In genomic region chr11:20470396-20470795, GRCm38 (mm10) we compare ENCODE assay signal across 16 mouse cellular contexts.
"Had no signal": no experiment of that assay in that cellular context is flagged by ENCODE, and none has a peak within 500 bp of the region (broad histone marks: within the 10 kb centered on the region; RNA-seq: fewer than 3 reads in every experiment).

No protein-coding gene starts in this region.

- ATAC-seq: lung, postnatal 0 days; midbrain, embryonic 16.5 days had no signal

- H3K4me1 ChIP-seq: midbrain, embryonic 12.5 days had no signal

- H3K27me3 ChIP-seq: kidney, embryonic 15.5 days; midbrain, embryonic 12.5 days had no signal

- H3K9ac ChIP-seq: kidney, embryonic 15.5 days; liver, embryonic 14.5 days; lung, embryonic 14.5 days; midbrain, embryonic 12.5 days had no signal

- H3K4me2 ChIP-seq: kidney, embryonic 15.5 days; lung, embryonic 14.5 days; midbrain, embryonic 12.5 days had no signal

- H3K27ac ChIP-seq: left cerebral cortex, adult 2 months; liver, embryonic 14.5 days; midbrain, embryonic 12.5 days had no signal

- H3K9me3 ChIP-seq: kidney, embryonic 15.5 days; midbrain, embryonic 12.5 days had no signal

- H3K36me3 ChIP-seq: kidney, embryonic 15.5 days; midbrain, embryonic 12.5 days had no signal

- DNase-seq: kidney, adult 2 months; kidney, postnatal 10 days; kidney, postnatal 36 days; layer of hippocampus, postnatal 36 days; lung, embryonic 14.5 days; lung, postnatal 4 days; thymus, adult 2 months; thymus, postnatal 14 days; thymus, postnatal 4 days had no signal

- H3K4me3 ChIP-seq: kidney, embryonic 15.5 days; left cerebral cortex, adult 2 months; midbrain, embryonic 12.5 days; myocyte had no signal
